Mouse (Mus musculus) midbrain, postnatal 0 days (tissue): ENCODE data around the gene Limk2. TPM values are rescaled to one million over a fixed set of nuclear protein-coding genes. Genes with fewer than 3 reads are reported as not detected.

Experiments
- ATAC-seq: fragments of 200-750 bp; cut with Nextera tagmentation; 2 replicates; pipeline ENCODE4 v1.8.0; 2017; ENCODE audit warnings: moderate number of reproducible peaks, mild to moderate bottlenecking, moderate TSS enrichment, moderate library complexity; ENCODE audit not compliant: low FRiP score
- DNase-seq: peaks from one replicate; pipeline ENCODE4 v3.0.0-alpha.2; 2015; ENCODE audit warnings: low spot score
- H3K27ac ChIP-seq: fragments of 300-500 bp; sonication (generic); 2 replicates; pipeline ENCODE4 v1.5.1; 2014; ENCODE audit warnings: low read depth, mild to moderate bottlenecking, low read length, mixed read lengths
- H3K27me3 ChIP-seq: fragments of 300-500 bp; sonication (generic); 2 replicates; pipeline ENCODE4 v1.6.1; 2014; ENCODE audit warnings: low read length, control low read depth, mixed read lengths; ENCODE audit not compliant: insufficient read depth
- H3K36me3 ChIP-seq: fragments of 300-500 bp; sonication (generic); 2 replicates; pipeline ENCODE4 v1.6.1; 2014; ENCODE audit warnings: low read length, control low read depth, mixed read lengths; ENCODE audit not compliant: insufficient read depth
- H3K4me1 ChIP-seq: fragments of 300-500 bp; sonication (generic); 2 replicates; pipeline ENCODE4 v1.6.1; 2014; ENCODE audit warnings: mild to moderate bottlenecking, control low read depth, antibody characterized with exemption, low read length, mixed read lengths; ENCODE audit not compliant: insufficient read depth
- H3K4me2 ChIP-seq: fragments of 300-500 bp; sonication (generic); 2 replicates; pipeline ENCODE4 v1.6.1; 2014; ENCODE audit warnings: low read depth, mild to moderate bottlenecking, low read length, mixed read lengths; ENCODE audit not compliant: poor library complexity, severe bottlenecking
- H3K4me3 ChIP-seq: fragments of 300-500 bp; sonication (generic); 2 replicates; pipeline ENCODE4 v1.5.1; 2014; ENCODE audit warnings: low read depth, mild to moderate bottlenecking, low read length, moderate library complexity
- H3K9ac ChIP-seq: fragments of 300-500 bp; sonication (generic); replicated peaks from 2 replicates; pipeline ENCODE4 v1.6.1; 2014; ENCODE audit warnings: mild to moderate bottlenecking, low read length, moderate library complexity, mixed read lengths; ENCODE audit not compliant: poor library complexity, severe bottlenecking
- H3K9me3 ChIP-seq: fragments of 300-500 bp; sonication (generic); 2 replicates; pipeline ENCODE4 v1.6.1; 2016; ENCODE audit warnings: low read length, control low read depth
- CTCF ChIP-seq: IDR thresholded peaks from 2 replicates; pipeline ENCODE4 v1.5.1; 2016; ENCODE audit warnings: antibody characterized with exemption, mild to moderate bottlenecking
- WGBS: fragments of 180-500 bp; shearing (Covaris S2); extraction: QIAGEN DNeasy Blood & Tissue Kit; methylation state at CpG from one replicate; pipeline ENCODE4 v1.1.7; 2014; 5-methylcytosine and 5-hydroxymethylcytosine counted together
- polyA plus RNA-seq: library from polyadenylated mRNA; unstranded; fragments of >200 nt; fragmentation: Nextera tagmentation; extraction: Ambion mirVana; gene quantifications from 2 replicates; pipeline ENCODE4 v1.2.1, GENCODE M21; 2015
- total RNA-seq: library from RNA; depleted of rRNA; stranded (reverse); fragments of >200 nt; gene quantifications from 2 replicates; pipeline ENCODE4 v1.2.3, GENCODE M21; 2014

Limk2 gene
- total and polyA plus RNA-seq, 2 experiments from 2014 or later, result 134 to 290 TPM

- Histone ChIP-seq H3K4me1 (no peaks in the 10 kb centered on the region), H3K4me2 (no peak overlapping the region), H3K9ac (no peak overlapping the region), H3K9me3 (no peaks in the 10 kb centered on the region), H3K27ac (no peak overlapping the region), H3K27me3 (no peaks in the 10 kb centered on the region), H3K4me3 (no peak overlapping the region), H3K36me3 (peaks cover 22% of the 10 kb centered on the region)
- no peak for TF ChIP-seq CTCF
- ATAC-seq (no peak), DNase-seq (no peak)
- WGBS, result 88% methylated on average over 4 of the region's 4 CpGs
These were observed 13.3 kb upstream of the Limk2 start for GRCm38 (mm10) chr11:3422242-3422641.

GRCm38 (mm10) chr11:3418741-3419140 is 9.8 kb upstream of the Limk2 start:
- Histone ChIP-seq H3K27ac (no peak overlapping the region), H3K4me3 (no peak overlapping the region), H3K9ac (no peak overlapping the region), H3K4me1 (no peaks in the 10 kb centered on the region), H3K9me3 (no peaks in the 10 kb centered on the region), H3K4me2 (no peak overlapping the region), H3K36me3 (peaks cover 33% of the 10 kb centered on the region), H3K27me3 (no peaks in the 10 kb centered on the region)
- no peak for ATAC-seq
- DNase-seq, result no peak
- WGBS, result 76% methylated on average over 4 of the region's 4 CpGs
- no peak for TF ChIP-seq CTCF

GRCm38 (mm10) chr11:3417795-3418194 is 8.8 kb upstream of the Limk2 start:
- WGBS, result 83% methylated on average over 6 of the region's 6 CpGs

GRCm38 (mm10) chr11:3416399-3416798 is 7.4 kb upstream of the Limk2 start:
- no peak overlapping the region for H3K9ac ChIP-seq
- no peak overlapping the region for H3K4me2 ChIP-seq
- no peaks in the 10 kb centered on the region for H3K9me3 ChIP-seq
- TF ChIP-seq CTCF, result no peak
- H3K4me3 ChIP-seq, result no peak overlapping the region
- ATAC-seq, result no peak
- 96% methylated on average over 3 of the region's 3 CpGs for WGBS
- DNase-seq, result no peak
- peaks cover 33% of the 10 kb centered on the region for H3K36me3 ChIP-seq
- H3K27ac ChIP-seq, result no peak overlapping the region
- H3K27me3 ChIP-seq, result no peaks in the 10 kb centered on the region
- no peaks in the 10 kb centered on the region for H3K4me1 ChIP-seq

More at GRCm38 (mm10) chr11:3417795-3418194, 8.8 kb upstream of the Limk2 start:
- ATAC-seq, result no peak
- TF ChIP-seq CTCF, result no peak
- no peak overlapping the region for H3K4me3 ChIP-seq
- no peak overlapping the region for H3K4me2 ChIP-seq
- no peaks in the 10 kb centered on the region for H3K27me3 ChIP-seq
- no peak for DNase-seq
- no peaks in the 10 kb centered on the region for H3K9me3 ChIP-seq
- no peaks in the 10 kb centered on the region for H3K4me1 ChIP-seq
- H3K36me3 ChIP-seq, result peaks cover 33% of the 10 kb centered on the region
- no peak overlapping the region for H3K9ac ChIP-seq
- H3K27ac ChIP-seq, result no peak overlapping the region

DNA sequence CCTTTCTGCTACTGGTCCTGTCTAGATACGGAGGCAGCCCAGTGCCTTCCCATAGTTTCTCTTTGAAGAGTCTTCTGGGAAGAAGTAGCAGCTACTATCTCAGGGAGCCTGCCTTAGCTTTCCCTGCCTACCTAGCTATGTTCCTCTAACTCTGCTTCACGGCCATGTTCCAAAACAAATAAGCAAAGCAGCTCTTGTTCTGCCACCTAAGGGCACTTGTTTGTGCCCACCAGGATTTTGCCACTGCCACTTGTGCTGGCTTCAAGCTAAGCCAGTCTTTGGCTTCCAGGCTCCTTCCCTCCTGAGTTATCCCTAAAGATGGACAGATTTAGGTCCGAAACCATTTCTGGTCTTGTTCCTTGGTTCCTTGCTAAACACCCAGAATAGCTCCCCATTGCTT is 3.1 kb upstream of the Limk2 start:
- no peak for ATAC-seq
- no peak for DNase-seq
- H3K4me2 ChIP-seq, result no peak overlapping the region
- H3K9me3 ChIP-seq, result no peaks in the 10 kb centered on the region
- WGBS, result 86% methylated on average over 3 of the region's 3 CpGs
- no peak overlapping the region for H3K27ac ChIP-seq
- H3K4me1 ChIP-seq, result no peaks in the 10 kb centered on the region
- no peak for TF ChIP-seq CTCF
- H3K27me3 ChIP-seq, result no peaks in the 10 kb centered on the region
- H3K9ac ChIP-seq, result no peak overlapping the region
- peaks cover 9% of the 10 kb centered on the region for H3K36me3 ChIP-seq
- no peak overlapping the region for H3K4me3 ChIP-seq

DNA sequence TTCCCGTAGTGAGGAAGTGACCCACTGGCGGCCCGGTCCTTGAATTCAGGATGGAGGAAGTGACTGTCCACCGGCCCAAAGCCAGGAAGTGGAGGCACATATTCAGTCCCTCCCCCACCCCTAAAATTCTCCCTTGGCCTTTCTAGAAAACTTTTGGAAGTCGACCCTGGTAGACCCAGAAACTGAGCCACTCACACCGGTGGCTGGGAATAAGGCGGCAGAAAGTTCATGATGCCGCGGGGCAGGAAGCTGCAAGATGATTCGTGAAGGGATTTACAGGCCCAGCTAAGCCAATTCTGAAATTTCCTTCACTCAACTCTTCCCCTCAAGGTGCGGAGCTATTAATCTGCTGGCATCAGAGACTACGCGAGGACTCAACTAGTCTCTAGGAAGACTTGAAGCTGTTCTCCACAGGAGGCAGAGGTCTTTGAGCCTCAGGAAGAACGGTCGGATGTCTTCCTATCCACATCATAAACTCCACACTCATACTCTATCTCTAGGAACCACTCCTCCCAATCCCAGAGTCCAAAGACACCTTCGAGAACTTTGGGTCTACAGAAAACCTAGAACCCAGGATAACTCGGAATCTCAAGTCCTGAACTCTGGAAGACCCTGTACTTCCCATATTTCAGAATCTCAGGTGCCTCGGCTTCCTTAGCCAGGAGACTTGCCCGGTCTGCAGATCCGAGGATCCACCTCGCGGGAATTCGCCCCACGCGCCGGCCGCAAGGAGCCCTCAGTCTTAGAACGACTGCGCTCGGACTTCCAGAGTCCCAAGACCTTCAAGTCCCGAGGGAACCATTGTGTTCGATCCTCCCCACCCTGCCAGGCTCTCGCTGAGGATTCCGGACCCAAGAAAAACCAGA is 625 bp downstream of the Limk2 start:
- Histone ChIP-seq H3K4me2 (peak overlapping the region; percentile 79), H3K4me3 (peak overlapping the region; percentile 62), H3K9ac (peak overlapping the region; percentile 84), H3K9me3 (no peaks in the 10 kb centered on the region), H3K27ac (peak overlapping the region; percentile 62; the same call in 1 of the 2 replicates), H3K4me1 (no peaks in the 10 kb centered on the region), H3K27me3 (no peaks in the 10 kb centered on the region), H3K36me3 (no peaks in the 10 kb centered on the region)
- ATAC-seq (no peak; the same call in 1 of the 2 replicates), DNase-seq (peak; percentile 3)
- 9% methylated on average over 34 of the region's 34 CpGs for WGBS
- TF ChIP-seq CTCF, result no peak
